Mouse (Mus musculus): ENCODE results near the gene Trmt112.
A peak's percentile ranks its signal among the peaks of the same experiment; 100 is the strongest.
"Not testable (repeated sequence)": the region's sequence is repeated elsewhere in the genome, so short reads cannot be mapped to it uniquely, and the experiment has no call there.

Trmt112 gene

DNA sequence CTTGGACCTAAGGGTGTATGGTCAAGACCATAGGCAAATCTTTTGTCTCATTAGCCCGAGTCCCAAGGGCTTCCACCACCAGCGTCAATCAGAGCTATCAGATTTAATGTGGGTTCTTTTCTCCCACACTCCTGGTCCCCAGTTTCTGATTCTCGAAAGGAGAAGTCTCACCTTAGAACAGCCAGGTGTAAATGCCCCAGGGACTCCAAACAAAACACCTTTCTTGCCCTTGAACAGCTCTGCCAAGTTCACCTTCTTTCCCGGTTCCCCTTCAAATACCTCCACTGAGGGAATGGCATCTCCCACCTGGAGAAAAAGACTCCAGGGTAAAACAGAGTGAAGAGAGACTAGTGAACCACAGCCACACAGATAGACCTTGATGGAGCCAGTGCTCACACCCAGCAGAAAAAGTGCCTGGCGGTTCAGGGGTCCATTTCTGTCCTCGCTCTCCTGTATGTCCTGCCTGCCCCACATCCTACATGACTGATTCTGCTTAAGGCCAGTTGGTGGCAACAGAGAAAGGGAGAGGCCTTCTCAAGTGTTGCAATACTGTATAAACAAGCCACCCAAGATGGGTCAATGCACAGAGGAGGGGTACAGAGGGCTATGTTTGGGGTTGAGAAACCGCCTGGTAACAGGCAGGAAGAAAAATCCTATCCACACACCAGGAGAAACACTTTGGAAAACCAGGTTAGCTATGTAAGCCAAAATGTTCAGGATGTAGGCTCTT is 1.5 kb upstream of the Trmt112 start:
- no peak for DNase-seq (ENCODE audit: low read depth, low spot score)

DNA sequence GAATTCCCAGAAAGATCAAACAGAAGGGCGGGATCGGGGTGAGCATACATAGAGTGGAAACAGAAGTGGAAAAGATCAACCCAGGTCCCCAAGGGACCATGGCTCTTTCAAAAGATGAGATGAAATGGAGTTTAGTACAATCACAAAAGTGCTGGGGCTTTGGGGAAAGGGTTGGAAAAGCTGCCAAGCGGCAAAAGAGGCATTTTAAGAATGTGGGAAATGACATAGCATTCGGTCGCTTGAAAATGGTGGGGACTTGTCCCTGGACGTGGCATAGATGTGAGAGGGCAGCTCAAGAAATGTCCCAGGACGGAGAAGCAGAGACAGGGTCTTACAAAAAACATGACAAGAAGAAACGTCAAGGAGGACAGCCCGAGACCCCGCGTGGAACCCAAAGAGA is 477 bp upstream of the Trmt112 start:
- no peak for DNase-seq (ENCODE audit: low read depth, low spot score)

DNA sequence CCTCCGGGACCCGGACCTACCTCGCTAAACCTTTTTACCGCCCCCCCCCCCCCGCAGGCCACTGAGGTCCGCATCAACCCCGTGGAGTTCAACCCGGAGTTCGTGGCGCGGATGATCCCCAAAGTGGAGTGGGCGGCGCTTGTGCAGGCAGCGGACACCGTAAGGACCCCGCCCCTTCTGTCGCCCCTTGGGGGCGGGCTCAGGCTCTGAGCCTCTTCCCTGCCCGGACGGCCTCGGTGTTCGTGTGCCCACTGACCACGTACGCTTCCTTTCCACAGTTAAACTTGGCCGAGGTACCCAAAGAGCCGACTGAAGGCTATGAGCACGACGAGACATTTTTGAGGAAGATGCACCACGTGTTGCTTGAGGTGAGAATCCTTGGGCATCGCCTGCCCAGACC is 808 bp downstream of the Trmt112 start:
- not testable (repeated sequence) for DNase-seq (ENCODE audit: low read depth, low spot score)

DNA sequence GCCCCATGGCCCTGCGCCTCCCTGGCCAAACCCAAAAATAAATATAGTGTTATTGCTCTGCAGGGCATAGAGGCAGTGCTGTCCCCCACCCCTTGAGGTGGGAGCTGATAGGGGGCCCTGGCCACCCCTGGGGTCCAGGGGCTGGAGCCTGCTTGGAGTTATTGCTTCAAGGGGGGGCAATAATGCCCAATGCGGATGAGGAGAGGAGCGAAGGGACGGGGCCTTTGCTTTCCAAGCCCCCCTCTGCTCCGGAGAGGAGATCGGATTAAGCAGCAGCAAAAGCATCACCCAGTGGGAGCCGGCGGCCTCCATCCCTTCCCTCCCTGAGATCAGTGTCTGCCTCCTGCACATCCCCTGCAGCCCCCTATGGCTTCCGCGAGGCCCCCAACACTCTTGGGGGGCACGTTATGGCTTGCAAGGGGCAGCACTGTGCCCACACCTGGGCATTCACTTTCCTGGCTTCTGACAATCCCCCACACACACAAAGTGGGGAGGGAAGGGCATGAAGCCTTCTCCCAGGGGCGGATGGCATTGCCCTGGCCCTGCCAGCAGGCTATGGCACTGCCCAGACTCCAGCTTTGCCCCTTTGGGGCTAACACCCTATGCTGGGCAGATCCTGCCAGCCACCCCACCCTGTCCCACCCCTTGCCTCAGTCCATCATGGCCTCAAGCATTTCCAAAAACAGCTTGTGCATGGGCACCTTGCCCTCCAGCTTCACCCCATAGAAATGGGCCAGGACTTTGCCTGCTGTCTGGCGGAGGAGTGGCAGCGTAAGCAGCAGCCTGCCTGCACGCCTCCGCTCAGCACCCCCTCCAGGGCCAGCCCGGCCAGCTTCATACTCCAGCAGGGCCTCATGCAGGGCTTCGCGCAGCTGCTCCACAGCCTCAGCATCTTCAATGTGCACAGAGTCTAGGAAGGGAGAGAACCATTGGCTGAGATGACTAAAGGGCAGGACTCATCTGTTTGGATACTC is 1.9 kb downstream of the Trmt112 start:
- DNase-seq (ENCODE audit: low read depth, low spot score) = no peak

DNA sequence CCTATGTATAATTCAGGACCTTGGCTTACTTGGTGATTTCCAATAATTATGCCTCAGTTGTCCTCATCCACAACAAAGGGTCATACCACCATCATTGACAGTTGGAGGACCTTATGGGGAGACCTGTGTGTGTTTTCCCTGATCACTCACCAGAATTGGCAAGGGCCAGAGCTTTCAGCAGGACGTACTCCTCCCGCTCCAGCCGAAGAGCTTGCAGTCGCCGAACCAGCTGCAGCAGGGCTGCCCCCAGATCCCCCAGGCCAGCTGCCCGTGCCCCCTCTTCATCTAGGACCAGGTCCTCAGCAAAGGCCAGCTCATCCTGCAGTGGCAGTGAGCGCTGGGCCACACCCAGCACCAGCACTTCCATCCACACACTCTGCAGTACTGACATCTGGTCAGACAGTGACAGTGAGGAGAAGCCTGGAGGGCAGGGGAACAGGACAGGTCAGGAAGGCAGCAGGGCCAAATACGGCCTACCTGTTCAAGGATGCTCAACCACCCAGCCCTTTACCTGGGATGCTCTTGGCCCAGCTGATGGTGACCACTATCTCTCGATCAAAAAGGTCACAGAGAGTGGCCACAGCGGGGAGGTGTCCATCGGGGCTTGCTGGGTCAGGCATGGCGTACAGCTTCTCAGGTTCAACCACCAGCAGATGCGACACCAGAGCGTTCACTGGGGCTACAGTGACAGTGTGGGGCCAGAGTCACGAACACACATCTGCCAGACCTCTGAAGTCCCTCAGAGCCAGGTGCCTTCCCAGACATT is 2.9 kb downstream of the Trmt112 start:
- no peak for DNase-seq (ENCODE audit: low read depth, low spot score)

DNA sequence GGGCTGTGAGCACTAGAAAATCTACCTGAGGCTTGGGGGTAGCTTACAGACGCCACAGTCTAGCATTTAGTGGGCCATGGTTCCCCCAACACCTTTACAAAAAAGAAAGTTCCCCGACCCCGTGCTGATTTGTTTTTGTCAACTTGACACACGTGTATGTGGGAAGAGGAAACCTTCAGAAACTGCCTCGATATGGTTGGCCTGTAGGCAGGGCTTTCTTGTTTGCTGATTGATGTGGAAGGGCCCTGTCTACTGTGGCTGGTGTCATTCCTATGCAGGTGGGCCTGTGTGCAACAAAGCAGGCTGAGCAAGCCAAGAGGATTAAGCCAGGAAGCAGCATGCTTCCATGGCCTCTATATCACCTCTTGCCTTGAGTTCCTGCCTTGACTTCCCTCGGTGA is 3.5 kb downstream of the Trmt112 start:
- DNase-seq (ENCODE audit: low read depth, low spot score) = no peak

DNA sequence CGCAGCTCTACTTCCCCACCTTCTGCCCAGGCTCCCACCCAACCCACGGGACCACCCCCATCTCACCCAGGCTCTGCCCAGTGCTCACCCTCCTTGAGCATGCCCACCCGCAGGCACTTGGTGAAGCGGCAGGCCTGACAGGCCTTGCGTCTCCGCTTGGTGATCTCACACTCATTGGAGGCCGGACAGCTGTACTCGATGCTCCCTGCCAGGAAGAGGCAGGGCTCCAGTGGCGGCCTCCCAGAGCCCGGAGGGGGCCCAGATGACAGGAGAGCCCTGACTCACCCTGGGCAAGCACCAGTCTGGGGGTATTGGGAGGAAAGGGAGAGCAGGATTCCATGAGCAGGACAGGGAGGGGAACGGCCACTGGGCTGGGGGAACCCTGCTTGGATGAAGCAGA is 4.5 kb downstream of the Trmt112 start:
- DNase-seq (ENCODE audit: low read depth, low spot score) = no peak

DNA sequence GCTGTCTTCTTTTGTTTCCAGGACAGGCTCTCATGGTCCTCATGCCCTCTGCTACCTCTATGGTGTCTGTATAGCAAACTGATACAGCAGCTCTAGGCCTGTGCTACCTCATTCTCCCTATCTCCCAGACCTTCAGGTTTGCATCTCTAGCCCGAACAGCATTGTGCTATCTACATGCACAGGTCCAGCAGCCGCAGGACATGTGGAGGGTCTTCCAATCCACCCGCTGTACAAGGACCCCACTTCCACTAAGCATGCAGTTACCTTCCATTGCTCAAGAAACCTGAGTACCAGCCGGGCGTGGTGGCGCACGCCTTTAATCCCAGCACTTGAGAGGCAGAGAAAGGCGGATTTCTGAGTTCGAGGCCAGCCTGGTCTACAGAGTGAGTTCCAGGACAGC is 5.0 kb downstream of the Trmt112 start:
- DNase-seq (ENCODE audit: low read depth, low spot score) = no peak

DNA sequence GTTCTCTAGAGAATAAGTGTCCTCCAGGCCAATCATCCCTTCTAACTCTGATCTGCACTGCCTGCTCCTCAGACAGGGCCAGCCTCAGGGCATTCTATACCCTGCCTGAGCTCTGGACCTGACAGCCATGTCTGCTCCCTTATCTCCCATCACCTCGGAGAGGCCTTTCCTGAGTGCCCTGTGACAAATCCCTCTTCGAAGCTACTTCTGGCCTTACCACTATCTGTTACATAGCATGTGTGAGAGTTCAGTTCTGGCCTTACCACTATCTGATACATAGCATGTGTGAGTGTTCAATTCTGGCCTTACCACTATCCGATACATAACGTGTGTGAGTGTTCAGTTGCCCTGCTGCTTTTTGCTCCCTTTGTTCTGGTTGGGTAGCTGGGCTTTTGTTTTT is 5.8 kb downstream of the Trmt112 start:
- DNase-seq (ENCODE audit: low read depth, low spot score) = no peak

DNA sequence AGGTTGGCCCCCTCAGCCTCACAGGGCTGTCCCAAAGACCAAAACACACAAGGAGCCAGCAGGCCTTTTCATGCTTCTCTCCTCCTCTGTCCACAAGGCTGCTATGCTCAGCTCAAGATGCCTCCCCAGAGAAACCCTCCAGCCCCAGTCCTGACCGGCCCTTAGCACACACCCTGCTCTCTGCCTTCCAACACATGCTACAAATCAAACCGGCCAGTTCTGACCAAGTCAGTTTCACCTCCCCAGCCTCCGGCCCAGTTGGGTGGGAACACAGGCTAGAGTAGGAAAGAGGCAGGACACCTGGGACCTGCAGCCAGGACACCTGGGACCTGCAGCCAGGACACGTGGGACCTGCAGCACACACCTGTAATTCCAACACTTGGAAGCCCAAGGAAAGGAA is 7.0 kb downstream of the Trmt112 start:
- no peak for DNase-seq (ENCODE audit: low read depth, low spot score)

DNA sequence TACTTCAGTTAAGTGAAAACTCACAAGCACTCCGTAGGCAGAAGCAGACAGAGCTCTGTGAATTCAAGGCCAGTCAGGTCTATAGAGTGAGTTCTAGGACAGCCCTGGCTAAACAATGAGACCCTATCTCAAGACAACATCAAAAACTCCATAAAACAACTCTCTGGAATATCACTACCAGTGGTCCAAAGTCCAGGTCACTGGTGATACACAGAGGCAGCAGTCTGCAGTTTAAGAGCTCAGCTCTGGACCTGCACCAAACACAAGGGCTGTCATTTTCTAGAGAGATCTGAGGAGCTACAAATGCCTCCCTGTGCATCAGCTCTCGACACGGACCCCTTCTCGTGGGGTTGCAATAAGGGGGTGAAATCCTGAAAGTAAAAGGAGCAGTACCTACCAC is 8.8 kb downstream of the Trmt112 start:
- DNase-seq (ENCODE audit: low read depth, low spot score) = no peak

DNA sequence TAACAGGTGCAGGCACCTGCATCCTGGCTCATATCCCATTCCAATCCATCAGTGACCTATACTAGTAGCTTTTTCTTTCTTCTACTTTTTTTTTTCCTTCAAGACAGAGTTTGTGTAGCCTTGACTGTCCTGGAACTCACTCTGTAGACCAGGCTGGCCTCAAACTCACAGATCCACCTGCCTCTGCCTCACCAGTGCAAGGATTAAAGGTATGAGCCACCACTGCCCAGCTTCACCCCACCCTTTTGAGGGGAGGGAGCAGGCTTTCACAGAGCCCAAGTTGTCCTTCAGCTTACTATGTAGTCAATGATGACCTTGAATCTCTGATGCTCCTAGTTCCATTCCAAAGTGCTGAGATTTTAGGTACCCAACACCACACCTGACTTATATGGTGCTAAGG is 9.9 kb downstream of the Trmt112 start:
- DNase-seq (ENCODE audit: low read depth, low spot score) = no peak

DNA sequence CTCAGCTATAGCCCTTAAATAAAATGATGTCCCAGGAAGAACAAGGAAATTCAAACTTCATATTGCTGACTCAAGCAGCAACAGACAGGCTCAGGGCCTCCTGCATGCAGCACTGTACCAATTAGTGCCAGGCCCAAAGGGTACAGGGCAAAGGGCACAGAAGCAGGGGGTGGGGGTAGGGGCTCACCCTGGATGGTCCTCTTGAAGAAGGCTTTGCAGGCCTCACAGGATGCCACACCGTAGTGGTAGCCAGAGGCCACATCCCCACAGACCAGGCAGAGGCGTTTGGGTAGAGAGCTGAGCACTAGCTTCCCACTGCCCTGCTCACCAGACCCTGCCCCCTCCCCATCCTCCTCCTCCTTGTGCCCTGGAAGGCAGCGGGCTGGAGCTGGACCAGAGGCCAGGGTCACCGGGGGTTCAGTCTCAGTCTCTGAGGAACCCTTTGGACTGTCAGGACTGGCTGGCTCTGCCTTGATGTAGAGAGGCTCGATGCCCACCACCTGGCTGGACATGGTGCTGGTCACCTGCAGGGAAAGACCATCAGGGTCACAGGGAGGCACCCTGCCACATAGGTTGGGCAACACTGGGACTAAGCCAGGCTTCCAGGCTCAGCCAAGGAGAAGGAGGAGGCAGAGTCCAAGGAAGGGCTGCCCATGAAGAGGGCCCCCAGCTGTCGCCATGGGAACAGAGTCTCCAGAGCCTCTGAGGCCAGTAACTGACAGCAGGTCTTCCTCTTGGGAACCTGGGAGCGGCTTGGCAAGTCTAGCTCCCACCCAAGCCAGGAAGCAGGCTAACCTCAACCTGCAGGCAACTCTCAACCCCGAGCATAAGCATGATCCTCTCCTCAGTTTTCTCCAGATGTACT is 10.6 kb downstream of the Trmt112 start:
- no peak for DNase-seq (ENCODE audit: low read depth, low spot score)

DNA sequence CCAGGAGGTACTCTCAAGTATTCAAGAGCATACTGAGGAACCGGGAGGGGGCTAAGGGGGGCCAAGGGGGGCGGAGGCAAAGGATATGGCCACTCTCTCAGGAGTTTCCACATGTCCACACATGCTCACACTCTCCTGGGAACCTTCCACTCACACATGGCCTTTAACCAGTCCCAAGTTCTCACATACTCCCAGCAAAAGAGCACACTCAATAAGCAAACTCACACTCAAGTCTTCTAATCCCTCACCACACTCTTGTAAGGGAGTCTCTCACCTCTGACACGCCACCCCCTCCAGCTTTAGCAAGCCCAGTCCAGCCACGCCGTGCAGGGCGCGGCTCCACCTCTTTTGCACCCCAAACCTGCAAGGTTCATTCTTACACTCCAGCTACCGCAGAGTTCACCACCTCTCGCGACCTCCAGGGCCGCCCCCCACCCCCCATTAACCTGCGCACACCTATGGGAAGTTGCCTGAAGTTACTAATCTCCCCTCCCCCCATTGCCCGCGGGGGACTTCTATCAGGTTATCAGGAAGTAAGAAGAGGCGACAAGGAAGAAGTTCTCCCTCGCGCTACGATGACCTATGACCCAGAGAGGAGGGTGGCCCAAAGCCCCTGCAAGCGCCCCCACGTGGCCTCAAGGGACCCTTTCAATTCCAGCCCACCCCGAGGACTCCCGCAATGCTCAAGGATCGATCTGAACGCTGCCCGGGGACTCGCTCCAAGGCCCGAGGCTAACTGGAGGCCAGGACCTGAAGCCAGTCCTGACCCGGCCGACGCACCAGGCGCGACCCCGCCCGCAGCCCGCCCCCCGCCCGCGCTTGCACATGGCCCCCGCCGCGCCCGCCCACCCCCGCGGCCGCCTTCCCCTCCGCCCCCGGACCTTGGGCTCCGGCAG is 11.5 kb downstream of the Trmt112 start:
- no peak for DNase-seq (ENCODE audit: low read depth, low spot score)

DNA sequence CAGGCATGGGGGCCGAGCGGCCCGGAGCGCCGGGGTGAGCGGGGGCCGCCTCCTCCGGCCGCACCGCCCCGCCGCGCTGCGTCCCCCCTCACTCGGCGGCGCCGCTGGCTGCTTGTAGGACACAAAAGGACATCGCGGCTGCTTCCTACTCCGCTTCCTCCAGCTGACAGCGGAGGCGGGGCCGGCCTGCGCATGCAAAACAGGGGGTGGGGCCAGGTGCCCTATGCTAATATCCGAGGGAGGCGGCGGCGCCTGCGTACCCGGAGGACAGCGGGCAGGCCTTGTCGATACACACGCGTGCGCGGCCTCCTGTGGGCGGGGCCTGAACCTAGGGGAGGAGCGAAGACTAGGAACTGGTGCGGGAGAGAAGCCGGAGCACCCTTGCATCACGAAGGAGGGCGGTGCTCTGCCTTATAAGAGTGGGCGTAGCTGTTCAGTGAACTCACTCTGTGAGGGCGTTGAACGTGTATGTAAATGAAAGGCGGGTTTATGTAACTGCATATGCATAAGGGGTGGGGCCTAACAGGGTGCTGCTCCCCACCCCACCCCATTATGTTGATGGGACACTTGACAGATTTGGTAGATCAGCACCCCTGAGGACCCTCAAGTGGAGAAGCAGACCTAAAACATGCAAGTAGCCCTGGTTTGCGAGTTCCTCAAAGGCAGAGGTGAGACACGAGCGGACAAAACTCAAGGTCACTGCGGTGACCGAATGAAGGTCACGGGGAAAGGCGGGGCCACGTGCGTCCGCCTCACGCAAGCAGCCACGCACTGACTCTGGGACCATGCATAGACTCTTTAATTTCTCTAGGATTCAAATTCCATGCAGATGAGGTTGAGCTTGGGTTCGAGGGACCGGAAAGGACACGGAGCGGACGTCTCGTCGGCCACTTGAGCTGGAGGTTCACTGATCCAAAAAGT is 12.4 kb downstream of the Trmt112 start, which contains the start of gene Esrra:
Esrra (minus strand) TSS at position 167 of the 921 bp plus-strand sequence.
- DNase-seq (ENCODE audit: low read depth, low spot score) = peak; percentile 100

DNA sequence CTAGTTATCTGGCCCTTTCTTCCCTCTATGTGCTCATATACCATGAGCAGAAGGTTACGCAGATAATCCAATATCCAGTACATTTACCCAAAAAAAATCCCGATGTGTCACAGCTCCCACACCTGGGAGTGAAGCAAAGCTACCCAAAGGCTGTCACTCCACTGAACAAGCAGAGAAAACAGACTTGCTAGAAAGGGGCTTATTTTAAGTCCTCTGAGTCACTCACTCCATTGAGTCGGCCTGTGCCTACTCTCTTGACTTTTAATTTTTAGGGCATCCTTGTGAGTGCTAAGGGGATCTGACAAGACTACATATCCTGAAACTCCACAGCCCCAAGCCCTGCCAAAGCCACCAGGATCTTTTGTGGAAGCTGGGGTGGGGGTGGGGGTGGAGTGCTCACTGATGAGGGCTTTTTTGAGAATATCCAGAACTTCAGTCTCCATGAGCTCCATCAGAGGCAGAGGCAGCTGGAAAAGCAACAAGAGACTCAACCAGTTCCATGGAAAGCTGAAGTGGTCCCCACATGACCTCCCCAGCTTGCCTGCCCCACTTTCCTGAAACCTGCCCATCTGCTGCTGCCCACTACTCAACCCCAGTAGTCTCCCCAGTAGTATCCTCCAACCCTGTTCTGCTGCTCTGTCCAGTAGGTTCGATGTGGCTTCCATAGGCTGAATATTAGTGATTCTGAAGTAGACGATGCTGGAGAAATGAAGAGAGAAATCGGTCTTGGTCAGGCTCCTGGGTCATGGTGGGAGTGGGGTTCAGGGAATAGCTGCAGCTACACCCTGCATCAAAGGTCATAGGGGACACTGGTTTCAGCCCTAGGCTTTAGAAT is 13.6 kb downstream of the Trmt112 start:
- DNase-seq (ENCODE audit: low read depth, low spot score) = no peak

DNA sequence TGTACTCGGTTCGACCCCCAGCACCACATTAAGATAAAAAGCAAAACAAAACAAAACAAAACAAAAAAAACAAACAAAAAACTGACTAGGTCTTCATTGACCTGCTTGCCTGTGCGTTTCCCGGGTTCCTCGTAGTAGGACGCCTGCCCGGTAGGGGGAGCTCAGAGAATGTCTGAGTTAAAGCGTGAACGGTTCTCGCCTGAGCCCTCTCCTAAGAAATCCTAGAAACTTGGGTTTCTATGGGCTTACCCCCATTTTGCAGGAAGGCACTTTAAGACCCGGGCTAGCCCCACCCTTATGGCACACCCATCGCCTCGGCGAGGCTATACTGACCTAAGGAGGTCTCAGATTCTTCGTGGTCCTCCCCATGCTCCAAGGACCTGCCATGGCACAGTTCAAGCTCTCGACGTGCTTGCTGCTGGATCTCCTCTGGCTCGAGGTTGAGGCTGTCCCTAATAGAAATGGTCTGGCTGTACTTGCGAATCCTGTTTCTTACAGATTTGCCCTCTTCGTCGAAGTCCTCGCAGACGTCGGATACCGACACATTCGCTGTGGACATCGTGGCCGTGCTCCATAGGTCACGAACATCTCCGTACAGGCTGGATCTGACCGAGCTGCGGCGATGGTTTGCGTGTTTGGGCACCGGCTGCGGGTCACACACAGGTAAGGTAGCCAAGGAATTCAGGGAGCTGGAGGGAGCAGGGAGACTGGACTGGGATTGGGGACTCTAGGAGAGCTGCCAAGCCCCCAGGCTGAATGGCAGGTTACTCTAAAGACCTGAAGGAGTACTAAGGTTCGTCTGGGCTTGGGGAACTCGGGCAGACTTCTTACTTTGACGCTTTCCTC is 15.2 kb downstream of the Trmt112 start:
- no peak for DNase-seq (ENCODE audit: low read depth, low spot score)
